Mouse (Mus musculus) gastrocnemius, postnatal 10 days (tissue): Measurements from ENCODE around the gene Fam129b. TPM values are rescaled to one million over a fixed set of nuclear protein-coding genes. Genes with fewer than 3 reads are reported as not detected.

Source experiments
- DNase-seq: peaks from one replicate; pipeline ENCODE4 v3.0.0; 2021; ENCODE audit warnings: mixed read lengths
- total RNA-seq, 2 experiments: library from RNA; stranded (reverse); gene quantifications; 2 replicates each; pipeline ENCODE4 v1.2.3; 2021

The Fam129b gene
- total RNA-seq, 2 experiments from 2014 or later: 16.5 to 22.5 TPM

GRCm38 (mm10) chr2:32965511-32966183, 89.7 kb downstream of the Fam129b start:
- DNase-seq: no peak

- no peak for DNase-seq
Measured at GRCm38 (mm10) chr2:32966184-32966688, 90.3 kb downstream of the Fam129b start.

DNA sequence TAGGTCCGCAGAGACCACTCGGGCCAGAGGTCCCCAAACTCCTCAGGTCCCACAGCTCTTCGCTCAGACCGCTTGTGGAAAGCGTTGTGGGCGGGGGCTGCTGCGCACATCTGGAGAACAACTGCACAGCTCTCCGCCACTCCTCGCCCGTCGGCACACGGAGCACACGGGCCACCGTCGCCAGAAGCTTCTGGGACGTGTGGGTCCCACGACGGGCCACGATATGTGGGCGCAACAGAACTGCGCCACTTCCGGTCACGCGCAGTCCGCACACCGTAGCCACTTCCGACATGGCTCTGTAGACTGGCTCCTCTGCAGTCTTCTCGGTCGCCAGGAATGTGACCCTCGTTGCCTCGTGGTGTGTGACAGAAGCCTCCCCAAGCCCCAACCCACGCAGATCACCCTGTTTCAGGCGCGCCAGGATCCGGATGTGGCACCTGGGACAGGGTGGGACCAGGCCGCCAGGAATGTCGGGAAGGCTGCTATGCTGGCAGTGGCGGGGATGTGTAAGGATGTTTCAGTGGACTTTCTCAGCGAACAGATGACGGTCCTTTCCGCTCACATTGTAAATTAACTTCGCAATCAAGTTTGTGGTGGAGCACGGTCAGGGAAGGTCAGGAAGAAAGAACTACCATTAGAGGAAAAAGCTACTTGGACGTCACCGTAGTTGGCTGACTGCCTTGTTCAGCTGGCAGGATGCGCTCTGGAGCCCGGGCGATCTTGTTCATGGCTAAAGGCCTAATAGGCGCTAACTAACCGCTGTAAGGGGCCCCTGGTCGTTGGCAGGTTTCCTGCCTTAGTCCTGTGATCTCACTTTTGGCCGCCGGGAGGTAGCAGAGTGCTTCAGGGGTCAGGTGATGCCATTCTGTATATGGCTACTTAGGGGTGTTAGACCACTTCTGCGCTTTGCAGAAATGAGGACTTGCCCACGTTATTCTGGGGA, 91.0 kb downstream of the Fam129b start:
- DNase-seq: peak; percentile 81

GRCm38 (mm10) chr2:32968024-32968614, 92.2 kb downstream of the Fam129b start:
- DNase-seq: no peak

DNA sequence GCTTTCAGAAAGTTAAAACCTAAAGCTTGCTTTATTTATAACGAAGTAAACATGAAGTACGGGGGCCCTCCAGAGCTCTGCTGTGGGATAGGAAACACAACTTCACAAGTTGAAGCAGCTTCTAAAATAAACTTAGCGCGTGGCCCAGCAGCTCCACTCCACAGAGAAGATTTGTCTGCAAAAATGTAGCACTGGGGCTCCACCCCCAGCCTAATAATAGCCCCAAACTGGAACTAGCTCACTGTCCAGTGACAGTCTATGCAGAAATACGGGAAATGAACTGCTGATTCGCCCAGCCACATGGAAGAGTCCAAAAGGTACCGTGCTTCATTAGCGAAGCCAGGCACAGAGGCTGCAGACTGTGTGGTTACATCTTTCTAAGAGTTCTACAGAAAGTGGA, 93.4 kb downstream of the Fam129b start:
- no peak for DNase-seq

DNA sequence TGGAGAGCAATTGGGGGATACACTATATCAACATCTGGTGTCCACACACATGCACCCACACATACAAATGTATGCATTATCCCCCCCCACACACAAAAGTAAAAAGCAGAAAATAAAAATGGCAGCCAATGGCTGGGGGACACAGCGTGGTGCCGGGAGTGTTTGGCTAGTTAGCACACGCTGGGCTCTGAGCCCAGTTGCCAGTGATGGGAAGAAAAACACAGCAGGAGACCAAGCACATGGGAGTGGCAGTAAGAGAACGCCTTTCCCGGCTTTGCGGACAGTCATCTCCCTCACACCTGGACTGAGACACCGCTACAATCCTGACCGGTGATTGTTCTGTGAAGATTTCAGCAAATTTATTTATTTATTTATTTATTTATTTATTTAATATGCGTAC, 95.3 kb downstream of the Fam129b start:
- DNase-seq: no peak

DNA sequence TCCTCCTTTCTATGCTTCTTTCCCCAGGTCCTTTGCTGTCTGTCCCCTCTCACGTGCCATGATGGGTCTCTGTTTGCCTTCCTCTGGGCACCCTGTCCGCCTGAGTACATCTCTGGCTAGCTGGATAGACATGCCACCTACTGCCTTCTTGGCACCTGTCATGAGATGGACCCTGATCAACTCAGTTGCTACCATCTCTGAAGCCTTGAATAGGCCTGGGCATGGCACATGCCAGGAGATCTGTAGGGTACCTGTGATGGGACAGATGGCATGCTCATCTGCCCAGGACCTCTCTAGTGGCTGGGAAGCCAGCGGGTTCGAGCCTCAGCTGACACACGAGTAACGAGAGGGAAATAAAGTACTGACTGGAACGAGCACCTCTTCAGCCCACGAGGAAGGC, 98.3 kb downstream of the Fam129b start:
- DNase-seq: no peak

Other genes with a start within 250 kb of the Fam129b start
- 10 to 100 TPM; 49.5 to 54.7 TPM for gene Eng, start 229.5 kb upstream of the Fam129b start, total RNA-seq
- 10 to 100 TPM; 10.5 to 15.6 TPM for gene Fpgs, start 172.0 kb upstream of the Fam129b start, total RNA-seq
- gene Cdk9, start 163.0 kb upstream of the Fam129b start, total RNA-seq: 10 to 100 TPM; 29.5 to 35.2 TPM
- gene Sh2d3c, start 155.1 kb upstream of the Fam129b start, total RNA-seq: 10 to 100 TPM; 13.2 to 16.6 TPM
- not detected for gene 6330409D20Rik, start 135.1 kb upstream of the Fam129b start, total RNA-seq
- 10 to 100 TPM; 12.7 to 13.7 TPM for gene Tor2a, start 118.9 kb upstream of the Fam129b start, total RNA-seq
- under 1 TPM in 1 of 2 experiments, not detected in 1; 0.11 TPM for gene Ttc16, start 100.5 kb upstream of the Fam129b start, total RNA-seq
- 1 to 10 TPM; 2.3 to 2.7 TPM for gene Ptrh1, start 100.3 kb upstream of the Fam129b start, total RNA-seq
- not detected for gene Cfap157, start 91.7 kb upstream of the Fam129b start, total RNA-seq
- gene Stxbp1, start 28.9 kb upstream of the Fam129b start, total RNA-seq: 10 to 100 TPM; 10.5 to 18.5 TPM
- 100 to 1,000 TPM; 156 to 177 TPM for gene Rpl12, start 85.4 kb downstream of the Fam129b start, total RNA-seq
- gene Lrsam1, start 85.5 kb downstream of the Fam129b start, total RNA-seq: 10 to 100 TPM in 1 of 2 experiments, 1 to 10 TPM in 1; 9.9 to 12.9 TPM
- gene Slc2a8, start 106.0 kb downstream of the Fam129b start, total RNA-seq: 1 to 10 TPM; 7.2 to 7.6 TPM